Mouse (Mus musculus): ENCODE measurements around the gene Polrmt.

Polrmt gene

GRCm38 (mm10) chr10:79688720-79689119, 57.7 kb downstream of the Polrmt start, which contains the start of gene Gzmm:
Gzmm (plus strand) TSS chr10:79689020.
- no peak for DNase-seq (ENCODE audit: low spot score in 2 of 2)

- no peak for DNase-seq (ENCODE audit: low spot score in 2 of 2)
Measured at GRCm38 (mm10) chr10:79687513-79687912, 58.9 kb downstream of the Polrmt start.

- DNase-seq (ENCODE audit: low spot score in 2 of 2): no peak
Measured at GRCm38 (mm10) chr10:79686691-79687090, 59.7 kb downstream of the Polrmt start.

GRCm38 (mm10) chr10:79686219-79686618, 60.2 kb downstream of the Polrmt start:
- no peak for DNase-seq (ENCODE audit: low spot score in 2 of 2)
